Mouse (Mus musculus) monocyte, adult 5-6 weeks (primary cell): ENCODE results near the gene Gatad2a. TPM values are rescaled to one million over a fixed set of nuclear protein-coding genes. Genes with fewer than 3 reads are reported as not detected.

Source experiments
- ATAC-seq: fragments of 153-309, 156-312 bp; replicated peaks from 2 replicates; pipeline ENCODE4 v1.8.0; 2017; ENCODE audit warnings: mild to moderate bottlenecking; ENCODE audit not compliant: low TSS enrichment, insufficient number of reproducible peaks, severe bottlenecking, poor library complexity, low FRiP score
- total RNA-seq: library from RNA; stranded (forward); fragments of 200-1000, 200-491, 200-594 nt; gene quantifications from 3 replicates; pipeline ENCODE4 v1.2.3, GENCODE M21; 2017

The Gatad2a gene
- total RNA-seq, 1 experiment from 2014 or later: 68.3 TPM

GRCm38 (mm10) chr8:69887289-69888243 lies 108.6 kb downstream of the Gatad2a start, which contains the start of gene Cilp2:
TSS of gene Cilp2 (minus strand) at chr8:69887687.
- 0 out of 2 replicates have a peak, but pooled peaks have one; percentile 16 for ATAC-seq

GRCm38 (mm10) chr8:69884141-69884540 lies 112.0 kb downstream of the Gatad2a start:
- ATAC-seq: no peak

DNA sequence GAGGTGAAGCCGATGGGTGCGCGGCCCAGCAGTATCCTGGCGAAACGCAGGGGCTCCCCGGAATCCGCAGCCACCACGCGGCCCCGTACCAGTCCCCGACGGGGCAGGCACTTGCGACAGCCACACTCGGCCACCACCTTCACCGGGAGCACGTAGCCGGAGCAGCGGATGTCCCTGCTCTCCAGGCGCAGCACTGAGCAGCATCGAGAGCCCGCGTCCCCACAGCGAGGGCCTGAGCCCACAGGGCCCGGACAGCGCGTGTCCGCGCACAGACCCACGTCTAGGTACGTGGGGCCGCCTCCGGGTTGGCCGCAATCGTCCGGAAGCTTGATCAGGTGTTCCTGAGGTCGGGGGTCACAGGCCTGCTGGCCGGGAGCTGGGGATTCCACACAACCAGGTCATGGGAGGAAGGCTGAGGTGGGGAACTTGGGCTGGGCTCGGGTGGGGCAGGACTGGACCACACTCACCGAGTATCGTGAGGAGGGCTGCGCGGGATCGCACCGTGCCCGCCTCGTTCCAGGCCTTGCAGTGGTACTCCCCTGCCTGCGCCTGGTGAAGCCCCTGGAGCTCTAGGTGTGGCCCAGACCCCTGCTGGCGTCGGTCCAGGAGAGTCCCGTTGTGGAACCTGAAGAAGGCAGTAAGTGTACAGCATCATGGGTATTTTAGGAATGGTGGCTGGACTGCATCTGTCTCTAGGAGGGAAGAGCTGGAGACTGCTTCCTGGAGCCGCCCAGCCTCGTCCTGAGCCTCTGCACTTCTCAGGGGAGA lies 113.2 kb downstream of the Gatad2a start:
- no peak for ATAC-seq

DNA sequence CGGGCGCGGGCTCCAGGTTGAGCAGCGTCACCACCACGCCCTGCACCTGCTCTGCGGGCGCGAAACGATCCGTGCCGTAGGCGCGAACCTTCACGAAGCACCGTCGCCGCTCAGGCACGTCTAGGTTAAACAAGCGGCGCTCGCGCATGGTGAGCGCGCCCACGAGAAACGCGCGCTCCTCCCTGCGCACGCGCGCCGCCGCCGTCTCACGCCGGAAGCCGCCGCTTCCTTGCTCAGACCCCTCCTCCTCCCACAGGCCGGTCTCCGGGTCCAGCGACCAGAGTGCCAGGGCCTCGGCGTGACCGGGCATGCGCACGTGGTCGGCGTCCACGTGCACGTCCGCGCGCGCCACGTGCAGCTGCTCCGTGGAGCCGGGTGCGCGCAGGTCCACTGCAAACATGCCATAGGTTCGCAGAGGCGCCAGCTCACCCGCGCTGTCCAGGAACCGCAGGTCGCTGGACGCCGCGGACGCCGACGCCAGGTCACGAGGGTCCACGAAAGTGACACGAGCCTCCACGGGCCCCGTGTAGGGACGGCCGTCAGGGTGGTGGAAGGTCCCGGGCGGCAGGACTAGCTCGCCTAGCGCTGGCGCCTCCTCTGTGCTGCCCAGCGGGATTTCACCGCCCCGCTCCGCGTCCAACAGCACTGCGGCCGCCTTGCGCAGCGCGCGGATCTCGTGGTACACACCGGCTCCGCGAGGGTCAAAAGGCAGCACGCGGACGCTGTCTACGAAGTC lies 114.0 kb downstream of the Gatad2a start:
- ATAC-seq: no peak

DNA sequence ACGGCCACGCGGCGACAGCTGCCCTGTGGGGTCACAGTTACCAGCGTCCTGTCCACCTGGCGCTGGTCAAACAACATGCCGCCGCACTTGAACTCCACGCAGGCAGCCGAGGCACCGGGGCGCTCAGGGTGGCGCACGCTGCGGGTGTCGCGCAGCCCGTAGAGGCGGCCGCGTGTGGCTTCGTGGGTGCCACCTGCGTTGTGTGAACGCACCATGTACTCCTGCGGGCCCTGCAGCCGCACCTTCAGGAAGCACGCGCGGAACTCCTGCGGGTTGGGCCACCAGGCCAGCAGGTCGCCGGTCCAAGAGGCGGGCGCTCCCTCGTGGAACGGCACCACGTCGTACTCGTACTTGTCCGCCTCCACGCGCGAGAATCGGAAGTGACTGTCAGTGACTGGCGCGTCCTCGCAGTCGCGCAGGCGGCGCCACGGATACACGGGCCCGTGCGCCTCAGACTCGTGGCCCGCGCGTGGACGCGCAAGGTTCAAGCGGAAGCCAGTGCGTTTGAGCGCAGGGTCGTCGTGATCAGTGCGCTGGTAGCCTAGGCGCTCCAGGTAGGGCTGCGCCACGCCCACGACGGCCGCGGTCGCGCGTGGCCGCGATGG lies 114.8 kb downstream of the Gatad2a start:
- ATAC-seq: no peak

DNA sequence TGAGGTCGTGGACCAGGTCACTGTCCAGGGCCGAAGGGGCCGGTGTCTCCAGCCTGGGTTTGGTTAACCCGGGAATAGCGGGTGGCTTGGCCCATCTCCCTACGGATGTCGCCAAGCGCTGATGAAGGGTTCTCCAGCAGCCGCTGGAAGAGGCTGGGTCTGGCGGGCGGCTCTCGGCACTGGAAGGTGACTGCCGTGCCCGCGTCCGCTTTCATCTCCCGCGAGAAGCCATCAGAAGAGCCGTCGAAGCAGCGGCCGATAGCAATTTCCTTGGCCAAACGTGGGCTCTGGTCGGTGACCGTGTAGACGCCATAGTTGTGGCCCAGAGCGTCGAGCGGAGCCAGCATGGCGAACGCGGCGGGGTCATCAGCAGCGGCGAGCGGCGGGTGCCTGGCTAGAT lies 115.3 kb downstream of the Gatad2a start:
- ATAC-seq: no peak

DNA sequence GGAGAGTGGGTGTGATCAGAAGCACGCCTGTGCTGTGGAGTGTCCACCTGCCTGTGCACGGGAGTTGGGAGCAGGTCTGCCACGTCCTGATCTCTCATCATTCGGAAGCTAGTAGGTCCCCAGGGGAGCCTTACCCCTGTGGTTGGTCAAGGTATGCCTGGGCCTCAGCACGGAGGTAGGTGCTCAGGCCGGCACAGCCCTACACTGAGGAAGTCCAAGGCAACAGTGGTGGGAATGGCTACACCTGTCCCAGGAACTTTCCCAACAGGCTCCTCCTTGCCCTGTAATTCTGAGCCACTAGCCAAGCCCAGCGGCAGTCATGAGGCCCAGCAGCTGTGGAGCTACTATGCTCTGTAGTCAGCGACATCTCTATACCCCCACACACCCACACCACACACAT lies 116.5 kb downstream of the Gatad2a start:
- ATAC-seq: no peak

GRCm38 (mm10) chr8:69877992-69878391 lies 118.2 kb downstream of the Gatad2a start:
- no peak for ATAC-seq

GRCm38 (mm10) chr8:69877396-69877795 lies 118.8 kb downstream of the Gatad2a start:
- no peak for ATAC-seq

DNA sequence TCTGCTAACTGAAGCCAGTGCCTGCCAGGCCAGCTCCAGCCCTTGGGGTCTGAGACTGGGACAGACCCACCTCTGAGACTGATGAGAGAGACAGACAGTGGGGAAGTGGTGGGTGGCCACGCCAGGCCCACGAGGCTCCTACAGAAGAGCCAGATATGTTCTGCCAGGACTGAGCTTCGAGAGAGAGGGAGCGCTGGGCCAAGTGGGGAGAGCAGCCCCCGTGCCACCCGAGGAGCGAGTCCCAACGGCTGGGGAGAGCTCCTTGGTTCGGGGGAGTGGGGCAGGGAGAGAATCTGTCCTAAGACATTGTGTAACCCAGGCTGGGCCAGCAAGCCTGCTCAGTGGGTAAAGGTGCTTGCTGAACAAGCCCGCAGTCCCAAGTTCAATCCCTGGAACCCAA lies 119.2 kb downstream of the Gatad2a start:
- no peak for ATAC-seq

- no peak for ATAC-seq
These were observed 120.1 kb downstream of the Gatad2a start for GRCm38 (mm10) chr8:69876097-69876496.

GRCm38 (mm10) chr8:69874654-69875053 lies 121.5 kb downstream of the Gatad2a start:
- ATAC-seq: no peak

DNA sequence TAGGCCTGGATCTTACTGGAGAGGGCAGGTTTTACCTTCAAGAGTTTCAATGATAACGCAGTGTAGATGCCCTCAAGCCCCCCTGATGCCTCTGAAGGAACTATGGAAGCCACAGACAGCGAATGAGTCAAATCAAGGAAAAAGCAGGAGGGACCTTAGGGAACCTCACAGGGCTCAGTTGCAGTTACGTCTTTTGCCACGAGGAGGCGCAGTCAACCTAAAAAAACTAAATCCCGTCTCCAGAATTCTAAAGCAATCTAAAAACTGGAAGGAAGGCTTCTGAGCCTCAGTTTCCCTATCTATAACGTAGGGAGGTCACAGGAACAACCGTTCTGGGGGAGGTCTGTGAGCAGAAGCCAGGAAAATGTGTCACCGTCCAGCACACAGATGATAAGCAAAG lies 122.0 kb downstream of the Gatad2a start:
- no peak for ATAC-seq

DNA sequence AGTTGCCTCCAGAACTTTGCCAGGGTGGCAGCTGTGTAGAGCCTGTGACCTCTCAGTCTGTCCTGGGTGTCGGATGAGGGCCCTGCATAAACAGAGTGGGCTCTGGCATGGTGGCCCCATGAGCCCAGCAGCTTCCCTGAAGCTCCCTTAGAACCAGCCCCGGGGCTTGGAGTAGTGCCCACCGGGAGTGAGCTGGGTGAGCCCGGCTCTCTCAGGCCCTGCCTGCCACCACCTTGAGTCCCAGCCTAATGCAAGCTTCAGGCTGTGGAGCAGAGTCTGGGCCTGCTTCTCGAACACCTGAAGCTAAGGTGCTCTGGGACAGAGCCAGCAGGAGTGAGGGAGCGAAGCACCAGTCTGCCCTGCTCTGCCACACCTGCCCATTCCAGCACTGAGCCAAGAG lies 125.3 kb downstream of the Gatad2a start:
- no peak for ATAC-seq

GRCm38 (mm10) chr8:69870003-69870765 lies 126.0 kb downstream of the Gatad2a start:
- ATAC-seq: no peak

- ATAC-seq: no peak
These were observed 128.4 kb downstream of the Gatad2a start for GRCm38 (mm10) chr8:69867696-69868326.

- no peak for ATAC-seq
These were observed 132.0 kb downstream of the Gatad2a start for GRCm38 (mm10) chr8:69864180-69864579.
